Mouse (Mus musculus) adrenal gland, postnatal 4 days (tissue): ENCODE measurements at regions not wholly inside any gene's neighbourhood (a gene's known extent, or its start where the extent isn't known, plus 50 kb on each side); places are given as distances from the start of the nearest gene placed in this dataset.

ENCODE experiments used
- DNase-seq, 2 experiments: peaks; one replicate each; pipeline ENCODE4 v3.0.0; 2021 to 2022; ENCODE audit warnings: low spot score in 2 of 2, mixed read lengths in 2 of 2

DNA sequence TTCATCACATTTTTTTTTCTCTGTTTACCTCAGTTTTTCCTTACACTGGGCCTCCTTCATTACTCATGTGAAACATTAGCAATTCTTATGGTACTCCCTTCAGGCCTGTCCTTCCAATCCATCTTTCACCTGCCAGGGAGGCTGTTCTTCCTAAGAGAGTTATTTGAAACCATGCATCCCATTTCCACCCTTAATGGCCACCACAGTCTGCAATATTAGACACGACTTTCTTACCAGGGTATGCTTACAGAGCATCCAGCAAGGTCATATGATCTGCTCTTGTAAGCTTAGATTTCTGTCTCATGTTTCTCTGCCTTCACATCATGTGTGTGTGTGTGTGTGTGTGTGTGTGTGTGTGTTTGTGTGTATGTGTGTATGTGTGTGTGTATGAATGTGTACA lies 739.7 kb upstream of the Frg1 start:
- DNase-seq, result no peak

DNA sequence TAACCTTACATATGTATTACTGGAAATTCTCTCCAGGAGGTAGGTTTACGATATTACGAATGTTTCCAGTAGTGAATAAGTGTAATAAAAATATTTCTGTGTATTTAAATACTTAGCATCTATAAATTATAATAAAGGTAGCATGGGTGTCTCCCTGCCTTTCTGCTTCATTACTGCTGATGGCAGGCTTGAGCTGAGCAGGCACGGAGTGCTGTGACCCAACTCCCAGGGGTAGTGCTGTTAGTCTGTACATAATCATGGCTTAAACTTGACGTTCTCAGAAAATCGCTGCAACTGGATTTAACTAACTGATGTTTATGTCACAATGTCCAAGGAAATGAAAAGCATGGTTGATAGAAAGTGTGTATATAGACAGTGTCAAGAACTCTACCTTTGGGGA lies 727.8 kb upstream of the Frg1 start:
- DNase-seq, result no peak

DNA sequence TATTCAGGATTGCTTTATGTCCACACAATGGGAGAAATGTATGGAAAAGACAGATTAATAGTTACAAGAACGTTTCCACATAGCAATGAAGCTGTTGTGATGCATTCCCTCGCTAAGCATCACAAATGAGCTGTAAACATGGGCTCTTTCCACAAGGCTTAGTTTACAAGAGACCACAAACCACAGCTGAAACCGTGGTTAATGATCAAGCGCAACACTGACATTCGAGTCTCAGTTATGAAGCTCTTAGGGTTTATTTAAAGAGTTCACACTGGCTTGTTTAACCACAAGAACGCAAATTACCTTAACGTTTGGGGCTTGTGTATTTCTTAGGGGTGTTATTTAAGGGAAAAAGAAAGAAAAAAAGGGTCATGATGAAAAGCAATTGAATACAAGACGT lies 727.3 kb upstream of the Frg1 start:
- no peak for DNase-seq

DNA sequence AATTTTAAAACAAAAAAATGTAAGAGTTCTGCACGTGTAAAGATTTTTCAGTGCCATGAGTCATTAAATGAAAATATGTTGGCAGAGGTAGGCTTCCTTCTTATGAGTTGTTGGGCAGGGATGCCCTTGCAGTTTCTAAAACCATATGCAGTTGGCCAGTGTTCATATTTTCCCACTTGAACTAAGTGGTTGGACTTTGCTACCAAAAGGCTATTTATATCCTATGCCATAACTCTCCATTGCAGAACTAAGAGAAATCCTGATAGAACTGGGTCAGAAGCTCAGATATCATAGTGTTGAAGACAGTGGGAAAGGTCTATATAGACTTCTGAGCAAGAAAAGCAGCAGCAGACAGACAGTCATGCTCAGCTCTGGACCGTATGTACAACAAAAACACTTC lies 690.7 kb upstream of the Frg1 start:
- no peak for DNase-seq

DNA sequence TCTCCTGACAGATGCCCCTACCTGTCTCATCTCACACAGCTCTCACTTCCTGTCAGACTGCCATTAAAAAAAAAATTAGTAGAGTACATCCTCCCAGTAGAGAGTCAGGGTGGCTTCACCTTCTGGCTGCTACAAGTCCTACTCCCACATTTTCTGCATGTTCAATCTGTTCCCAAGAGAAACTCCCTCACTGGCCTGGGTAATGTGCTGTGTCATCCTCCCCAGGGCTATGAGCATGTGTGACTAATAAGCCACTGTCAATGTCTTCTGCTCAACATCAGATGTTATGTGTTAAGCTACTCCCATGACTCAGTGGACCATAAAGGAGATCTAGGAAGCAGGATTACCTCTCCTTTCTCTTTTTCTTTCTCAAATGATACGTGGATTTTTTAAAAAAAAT lies 652.4 kb upstream of the Frg1 start:
- no peak for DNase-seq

DNA sequence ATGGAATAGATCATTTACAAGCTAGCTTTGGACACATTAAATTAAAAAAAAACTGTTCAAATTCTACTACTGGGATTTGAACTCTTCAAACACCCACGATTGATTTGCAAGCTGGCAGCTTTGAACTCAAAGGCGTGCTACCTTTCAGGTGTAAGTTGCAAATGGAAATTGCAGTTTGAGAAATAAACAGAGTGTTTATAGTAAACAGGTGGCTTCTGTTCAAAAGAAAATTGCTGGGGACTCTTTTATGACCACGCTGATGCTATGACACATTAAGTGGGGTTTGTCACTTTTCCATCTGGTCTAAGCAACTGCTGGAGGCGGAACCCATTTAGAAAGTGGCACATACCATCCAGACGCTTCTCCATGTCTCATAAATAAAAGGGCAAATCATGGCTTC lies 626.7 kb upstream of the Frg1 start:
- no peak for DNase-seq

DNA sequence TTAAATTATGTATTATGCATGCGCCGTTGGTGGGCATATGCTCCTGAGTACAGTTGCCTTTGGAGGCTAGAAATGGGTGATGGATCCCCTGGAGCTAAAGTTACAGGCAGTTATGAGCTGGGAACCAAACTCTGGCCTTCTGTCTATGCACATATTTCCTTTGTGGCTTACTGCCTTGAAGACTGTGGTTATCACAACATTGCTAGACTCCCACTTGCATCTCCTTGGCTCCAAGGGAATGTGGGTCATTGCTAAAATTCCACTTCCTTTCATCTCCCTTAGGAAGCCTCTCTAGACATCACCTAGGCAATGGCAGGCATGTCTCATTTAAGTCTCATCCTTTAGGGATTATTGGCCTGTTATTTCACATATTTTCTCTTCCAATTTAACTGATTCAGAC lies 622.4 kb upstream of the Frg1 start:
- DNase-seq, result no peak

DNA sequence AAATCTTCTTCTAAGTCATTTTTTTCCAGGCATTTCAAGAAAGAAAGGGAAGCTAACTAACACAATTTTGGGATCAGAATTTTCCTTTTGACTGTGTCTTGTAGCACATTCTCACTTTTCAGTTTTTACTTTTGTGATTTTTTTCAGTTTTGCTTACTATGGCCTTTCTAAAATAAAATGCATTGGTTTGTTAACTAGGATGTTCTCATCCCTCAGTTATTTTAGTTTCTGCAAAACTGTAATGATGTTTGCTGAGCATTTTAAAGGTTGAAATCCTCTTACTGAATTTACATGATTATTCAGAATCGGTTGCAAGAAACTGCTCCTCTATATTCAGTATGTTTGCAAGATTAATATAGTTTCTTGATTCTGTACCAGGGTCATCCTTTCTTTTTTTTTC lies 610.1 kb upstream of the Frg1 start:
- DNase-seq, result no peak

DNA sequence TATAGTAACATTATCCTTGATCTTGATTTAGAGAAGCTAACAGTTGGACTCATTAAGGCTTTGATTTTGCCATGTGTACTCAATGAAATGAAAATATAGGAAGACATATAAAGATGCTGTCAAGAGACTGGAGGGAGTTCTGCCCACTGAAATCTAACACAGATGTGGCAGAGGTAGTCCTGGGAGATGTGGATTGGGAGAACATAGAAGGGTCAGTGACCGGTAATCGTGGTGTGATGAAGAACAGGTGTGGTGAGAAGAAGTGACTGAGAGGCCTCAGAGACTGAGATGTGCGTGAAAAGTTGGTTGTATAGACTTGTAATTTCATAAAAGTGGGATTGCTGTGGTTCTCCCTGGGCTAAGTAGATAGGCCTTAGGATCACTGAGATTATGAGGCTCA lies 600.9 kb upstream of the Frg1 start:
- DNase-seq, result no peak

DNA sequence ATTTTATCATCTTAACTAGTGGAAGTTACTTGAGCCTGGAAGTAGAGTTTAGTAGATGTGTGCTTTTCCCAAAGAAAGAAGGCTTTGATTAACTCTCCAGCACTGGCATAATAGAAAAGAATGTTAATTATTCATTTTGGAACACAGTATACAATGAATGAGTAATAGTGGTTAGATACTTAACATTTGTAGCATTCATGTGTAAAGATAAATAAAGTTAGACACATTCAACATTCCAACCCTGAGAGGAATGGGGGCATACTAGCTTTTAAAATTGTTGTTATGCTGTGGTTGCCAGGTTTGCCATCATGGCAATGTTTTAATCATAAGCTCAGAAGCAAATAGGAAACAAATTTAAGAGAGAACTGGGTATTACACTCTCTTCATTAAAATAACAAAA lies 586.3 kb upstream of the Frg1 start:
- DNase-seq, result no peak

DNA sequence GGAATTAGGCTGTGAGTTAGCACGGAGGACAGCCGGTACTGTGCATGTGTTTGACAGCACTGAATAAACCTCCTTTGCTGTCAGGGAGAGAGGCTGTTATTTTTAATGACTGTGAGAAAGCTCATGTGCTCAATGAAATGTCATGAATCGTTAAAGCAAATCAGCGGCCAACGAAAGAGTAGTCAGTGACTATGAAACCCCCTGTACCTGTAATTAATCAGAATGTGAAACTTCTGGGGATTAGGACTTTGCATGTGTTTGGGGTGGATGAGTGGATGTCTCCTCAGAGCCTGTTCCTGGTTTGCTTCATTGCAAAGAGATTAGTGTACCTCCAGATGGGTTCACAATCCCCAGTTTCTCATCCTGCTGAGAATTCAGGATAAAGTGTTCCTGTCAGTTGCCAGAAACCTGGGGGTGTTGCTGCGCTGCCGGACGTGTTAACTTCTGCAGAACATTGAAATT lies 572.2 kb upstream of the Frg1 start:
- DNase-seq, result no peak

DNA sequence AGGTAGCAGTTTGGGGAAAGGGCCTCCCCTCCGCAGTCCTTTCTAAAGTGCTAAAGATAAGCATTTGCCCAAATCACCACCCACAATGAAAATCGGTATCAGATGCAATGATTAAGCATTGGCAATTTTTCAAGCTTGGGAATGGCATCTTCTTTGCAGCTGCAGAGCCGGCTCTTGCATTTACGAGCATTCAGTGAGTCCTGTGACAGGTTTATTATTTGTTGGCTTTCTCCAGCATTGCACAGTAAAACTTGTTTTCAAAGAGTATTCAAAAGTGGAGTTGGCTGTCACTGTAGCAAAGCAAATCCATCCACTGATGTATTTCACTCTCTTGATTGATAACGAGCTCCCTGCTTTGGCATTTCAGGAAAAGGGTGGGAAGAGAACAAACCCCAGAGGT lies 571.3 kb upstream of the Frg1 start:
- DNase-seq, result no peak

DNA sequence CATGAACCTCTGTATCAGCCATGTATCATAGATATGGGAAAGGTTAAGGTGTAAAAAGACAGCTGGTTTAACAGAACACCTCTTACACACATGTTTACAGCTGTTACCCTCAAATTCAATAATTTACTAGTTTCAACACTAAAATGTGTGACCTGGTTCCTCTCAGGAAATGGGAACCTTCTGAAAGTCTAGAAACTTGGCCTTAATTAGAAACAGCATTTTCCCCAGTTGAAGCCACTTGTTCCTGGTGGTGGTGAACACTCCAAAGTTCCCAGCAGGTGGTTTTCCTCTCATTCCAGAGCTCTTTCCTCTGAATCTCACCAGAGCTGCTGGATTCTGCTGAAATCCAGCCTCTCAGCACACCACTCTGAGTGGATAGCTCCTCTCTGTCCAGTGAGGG lies 570.5 kb upstream of the Frg1 start:
- DNase-seq, result no peak

DNA sequence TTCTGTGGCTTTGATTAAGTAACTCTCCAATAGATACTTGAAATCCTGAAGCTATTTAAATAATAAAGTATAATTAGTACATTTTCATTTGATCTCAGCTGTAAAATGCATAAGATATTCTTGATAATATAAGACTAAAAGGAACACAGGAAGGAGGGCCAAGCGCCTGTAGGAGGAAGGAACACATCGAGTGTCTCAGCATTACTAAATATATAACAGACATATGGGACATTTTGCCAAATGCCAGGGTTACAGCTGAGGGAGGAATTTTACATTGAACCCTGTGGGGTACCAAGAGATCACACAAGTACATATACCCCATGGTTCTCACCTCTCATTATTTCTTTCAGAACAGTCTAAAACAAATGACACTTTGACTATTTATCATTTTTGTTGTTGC lies 555.5 kb upstream of the Frg1 start:
- DNase-seq, result no peak

DNA sequence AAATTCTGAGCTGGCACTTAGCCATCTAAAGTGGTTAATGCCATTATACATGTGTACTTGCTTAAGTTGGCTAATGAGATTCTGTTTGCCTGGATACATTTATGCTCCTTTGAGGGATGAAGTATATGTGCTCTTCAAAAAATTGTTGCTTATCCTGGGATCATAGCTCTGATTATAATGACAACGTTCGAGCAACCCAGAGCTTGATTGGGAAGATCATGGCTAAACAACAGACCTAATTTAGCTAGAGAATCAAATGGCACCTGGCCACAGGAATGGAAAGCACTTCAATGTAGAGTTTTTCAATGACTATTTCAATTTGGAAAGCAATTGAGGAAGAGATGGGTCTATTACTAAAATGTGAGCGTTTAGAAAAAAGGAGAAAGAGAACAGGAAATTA lies 553.7 kb upstream of the Frg1 start:
- DNase-seq, result no peak

DNA sequence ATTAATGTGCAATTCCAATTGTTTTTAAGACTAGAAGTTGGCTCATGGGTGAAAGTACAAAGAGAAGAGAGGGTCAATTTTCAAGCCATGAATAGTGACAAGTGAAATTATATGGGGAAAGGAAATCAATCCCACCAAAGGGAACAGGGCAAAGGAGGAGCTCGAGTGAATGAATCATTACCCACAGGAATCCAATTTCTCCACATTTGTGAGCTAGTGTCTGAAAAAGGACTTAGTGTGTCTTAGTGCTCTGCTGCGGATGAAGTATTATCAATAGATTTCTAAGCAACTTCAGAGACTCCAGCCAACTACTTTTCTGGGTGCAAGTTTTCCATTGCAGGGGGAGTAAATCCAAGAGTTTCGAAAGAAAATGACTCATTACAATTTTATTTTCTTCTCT lies 552.5 kb upstream of the Frg1 start:
- DNase-seq, result no peak

DNA sequence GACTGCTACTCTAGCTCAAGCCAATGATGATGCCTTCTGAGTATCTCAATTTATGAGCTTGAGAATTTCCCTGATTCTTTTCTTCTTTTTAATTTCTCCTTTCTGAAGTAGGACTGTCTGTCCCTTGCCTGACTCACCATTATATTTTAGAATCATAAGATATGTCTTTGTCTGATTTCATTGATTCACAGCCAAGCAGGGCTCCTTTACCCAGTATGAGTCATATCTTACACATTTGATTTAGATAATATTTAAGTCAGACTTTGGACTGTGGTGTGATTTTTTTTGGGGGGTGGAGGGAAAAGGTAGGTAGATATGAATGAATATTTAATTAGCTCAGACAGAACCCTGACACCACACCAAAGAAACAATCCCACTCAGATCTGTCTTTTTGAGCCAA lies 547.2 kb upstream of the Frg1 start:
- DNase-seq, result no peak

DNA sequence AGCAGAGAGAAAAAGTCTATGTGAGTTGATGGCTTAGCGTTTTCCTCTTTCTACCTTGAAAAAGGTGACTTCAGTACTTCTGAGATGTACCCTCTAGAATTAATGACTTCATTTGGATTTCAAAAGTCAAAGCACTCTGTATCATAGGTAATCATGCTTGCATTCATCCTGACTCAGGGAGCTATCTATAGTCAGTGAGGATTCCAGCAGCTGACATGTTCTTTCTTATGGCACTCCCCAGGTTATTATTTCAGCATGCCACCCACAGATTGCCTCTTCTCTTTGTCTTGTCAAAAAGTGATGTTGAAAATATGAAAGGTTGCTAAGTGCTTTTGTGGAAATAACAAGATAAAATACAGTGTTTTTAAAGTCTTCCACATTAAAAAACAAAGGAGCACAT lies 540.0 kb upstream of the Frg1 start:
- no peak for DNase-seq

DNA sequence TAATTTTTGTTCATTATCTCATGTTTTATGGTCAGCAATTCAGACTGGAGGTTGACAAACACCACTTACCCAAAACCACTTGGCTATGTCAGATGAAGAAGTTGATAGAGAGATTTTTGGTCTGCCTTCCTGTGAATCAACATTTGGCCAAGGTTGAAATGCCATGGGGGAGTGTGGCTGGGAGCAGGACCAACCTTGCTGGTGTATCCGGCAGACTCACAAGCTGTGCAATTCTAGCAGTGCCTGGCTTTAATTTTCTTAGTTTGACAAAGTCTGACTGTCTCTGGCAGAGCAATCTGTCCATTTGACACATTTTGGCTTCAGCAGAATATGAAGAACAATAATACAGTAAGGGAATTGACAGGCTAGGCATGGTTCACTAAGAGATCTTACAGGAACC lies 533.9 kb upstream of the Frg1 start:
- no peak for DNase-seq

DNA sequence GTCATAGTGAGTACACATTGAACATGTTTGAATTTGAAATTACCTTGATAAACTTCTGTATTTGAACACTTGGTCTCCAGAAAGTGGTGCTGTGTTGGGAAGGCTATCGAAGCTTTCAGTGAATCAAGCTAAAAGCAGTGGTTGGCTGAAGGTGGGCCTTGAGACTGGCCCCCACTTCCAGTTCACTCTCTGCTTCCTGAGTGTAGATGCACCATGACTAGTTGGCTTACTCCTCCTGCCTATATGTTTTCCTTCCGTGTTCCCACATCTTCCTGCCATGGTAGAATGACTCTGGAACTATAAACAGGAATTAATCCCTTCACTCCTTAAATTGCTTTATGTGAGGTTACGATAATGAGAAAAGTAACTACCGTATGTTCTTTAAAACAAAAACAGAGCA lies 522.4 kb upstream of the Frg1 start:
- no peak for DNase-seq

DNA sequence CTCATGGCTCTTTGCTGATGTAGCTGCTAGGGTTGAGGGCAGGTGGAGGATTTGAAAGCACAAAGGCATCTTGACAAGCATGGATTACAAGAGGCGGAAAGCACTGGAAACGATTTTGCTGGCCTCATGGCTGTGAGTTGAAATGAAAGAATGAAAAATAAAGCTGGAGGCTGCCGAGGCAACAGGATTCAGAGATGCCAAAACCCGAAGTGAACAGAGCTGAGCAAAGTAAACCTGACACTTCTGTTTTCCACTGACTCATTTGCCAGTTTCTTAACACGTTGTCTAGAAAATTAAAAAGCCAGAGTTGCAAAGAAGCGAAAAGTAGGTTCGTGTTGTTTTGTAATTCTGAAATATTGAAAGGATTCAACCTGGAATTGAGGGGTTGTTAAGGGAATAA lies 504.2 kb upstream of the Frg1 start:
- no peak for DNase-seq

DNA sequence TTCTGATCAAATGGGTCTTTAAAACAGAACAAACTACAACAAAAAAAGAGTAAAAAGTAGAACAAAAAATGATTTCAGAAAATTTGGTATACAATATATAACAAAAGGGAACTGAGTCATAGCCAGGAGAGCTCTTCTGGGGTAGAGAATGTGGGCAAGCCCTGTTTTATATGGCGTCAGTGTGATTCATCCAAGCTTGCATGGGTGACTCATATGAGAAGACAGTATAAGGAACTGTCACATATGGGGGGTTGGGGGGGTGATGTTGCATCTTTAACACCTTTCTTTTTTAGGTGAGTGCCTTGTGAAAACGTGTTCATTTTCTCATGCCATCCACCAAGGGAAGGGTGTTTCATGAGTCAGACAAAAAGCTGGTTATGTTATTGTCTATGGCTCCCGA lies 503.7 kb upstream of the Frg1 start:
- DNase-seq, result no peak

DNA sequence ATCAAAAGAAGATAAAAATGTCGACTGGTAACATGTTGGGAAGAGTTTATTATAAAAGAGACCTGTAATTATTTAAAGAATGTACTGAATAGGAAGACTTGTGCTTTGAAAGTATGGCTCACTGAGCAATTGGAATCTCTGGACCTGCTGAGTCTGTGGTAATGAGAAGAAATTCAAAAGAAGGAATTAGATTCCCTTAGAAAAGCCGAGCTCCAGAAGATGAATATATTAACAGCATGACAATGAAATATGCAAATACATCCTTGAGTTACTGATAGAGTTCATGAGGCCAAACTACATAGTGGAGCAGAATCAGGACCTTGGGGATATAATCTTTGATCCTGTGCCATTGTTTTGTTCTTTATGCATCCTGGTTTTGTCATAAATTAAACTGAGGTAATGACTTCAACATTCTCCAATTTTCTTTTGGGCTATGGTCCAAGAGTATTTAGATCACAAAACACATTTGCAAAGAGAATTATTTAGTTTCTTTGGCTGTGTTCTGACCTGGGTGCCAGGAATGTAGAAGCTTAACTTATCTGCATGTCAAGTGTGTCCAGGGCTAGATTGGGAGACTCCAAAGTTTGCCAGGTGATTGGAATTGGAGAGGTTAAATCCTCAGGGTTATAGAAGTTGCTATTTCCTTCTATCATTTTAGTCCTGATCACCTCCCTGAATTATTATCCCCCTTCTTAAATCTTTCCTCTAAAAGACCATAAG lies 461.3 kb upstream of the Frg1 start:
- no peak for DNase-seq
